Mouse (Mus musculus): Measurements from ENCODE around the gene Rad9b. TPM values are rescaled to one million over a fixed set of nuclear protein-coding genes. Genes with fewer than 3 reads are reported as not detected.

The Rad9b gene
- 5.0 and 7.9 TPM in 2 replicates for polyA plus RNA-seq (2015; fragmentation: Nextera tagmentation; extraction: Ambion mirVana)

GRCm38 (mm10) chr5:122353807-122354491, at the start of gene Rad9b, which contains the start of gene Vps29:
Gene Rad9b, minus strand, starts transcription at chr5:122354233.
Gene Vps29, plus strand, starts transcription at chr5:122354369.

GRCm38 (mm10) chr5:122391786-122392180, 37.8 kb upstream of the Rad9b start, which contains the start of gene Arpc3:
Gene Arpc3, plus strand, starts transcription at chr5:122391878.

GRCm38 (mm10) chr5:122372192-122372769, 18.2 kb upstream of the Rad9b start, which contains the start of gene Fam216a:
Gene Fam216a, minus strand, starts transcription at chr5:122372364.

GRCm38 (mm10) chr5:122371591-122372191, 17.7 kb upstream of the Rad9b start, which contains the start of gene Gpn3:
Gene Gpn3, plus strand, starts transcription at chr5:122371876.

GRCm38 (mm10) chr5:122284183-122285028, 69.6 kb downstream of the Rad9b start, which contains the start of gene Pptc7:
Gene Pptc7, plus strand, starts transcription at chr5:122284365.

Other genes with a start within 250 kb of the Rad9b start
- 0.22 TPM in 1 of 2 replicates, not detected in the other for gene Ccdc63, start 213.4 kb downstream of the Rad9b start, polyA plus RNA-seq (2015; fragmentation: Nextera tagmentation; extraction: Ambion mirVana)
- 160 and 183 TPM in 2 replicates for gene Ppp1cc, start 196.0 kb downstream of the Rad9b start, polyA plus RNA-seq (2015; fragmentation: Nextera tagmentation; extraction: Ambion mirVana)
- gene Hvcn1, start 147.4 kb downstream of the Rad9b start, polyA plus RNA-seq (2015; fragmentation: Nextera tagmentation; extraction: Ambion mirVana), result 5.2 and 6.4 TPM in 2 replicates
- 4.9 and 8.2 TPM in 2 replicates for gene Tctn1, start 89.8 kb downstream of the Rad9b start, polyA plus RNA-seq (2015; fragmentation: Nextera tagmentation; extraction: Ambion mirVana)
- 9.0 and 16.0 TPM in 2 replicates for gene Pptc7, start 69.9 kb downstream of the Rad9b start, polyA plus RNA-seq (2015; fragmentation: Nextera tagmentation; extraction: Ambion mirVana)
- 308 and 434 TPM in 2 replicates for gene Vps29, start 136 bp upstream of the Rad9b start, polyA plus RNA-seq (2015; fragmentation: Nextera tagmentation; extraction: Ambion mirVana)
- 48.4 and 67.2 TPM in 2 replicates for gene Gpn3, start 17.6 kb upstream of the Rad9b start, polyA plus RNA-seq (2015; fragmentation: Nextera tagmentation; extraction: Ambion mirVana)
- gene Fam216a, start 18.1 kb upstream of the Rad9b start, polyA plus RNA-seq (2015; fragmentation: Nextera tagmentation; extraction: Ambion mirVana), result 71.8 and 76.0 TPM in 2 replicates
- 144 and 145 TPM in 2 replicates for gene Arpc3, start 37.6 kb upstream of the Rad9b start, polyA plus RNA-seq (2015; fragmentation: Nextera tagmentation; extraction: Ambion mirVana)
- 24.6 and 32.2 TPM in 2 replicates for gene Anapc7, start 67.5 kb upstream of the Rad9b start, polyA plus RNA-seq (2015; fragmentation: Nextera tagmentation; extraction: Ambion mirVana)
- gene Atp2a2, start 148.0 kb upstream of the Rad9b start, polyA plus RNA-seq (2015; fragmentation: Nextera tagmentation; extraction: Ambion mirVana), result 21.8 and 25.3 TPM in 2 replicates